Mouse (Mus musculus) frontal cortex, postnatal 14 days (tissue): ENCODE measurements around the gene Fads2.

Experiments used
- DNase-seq, 2 experiments: peaks; one replicate each; pipeline ENCODE4 v3.0.0; 2022; ENCODE audit warnings: low spot score in 2 of 2

Gene Fads2

DNA sequence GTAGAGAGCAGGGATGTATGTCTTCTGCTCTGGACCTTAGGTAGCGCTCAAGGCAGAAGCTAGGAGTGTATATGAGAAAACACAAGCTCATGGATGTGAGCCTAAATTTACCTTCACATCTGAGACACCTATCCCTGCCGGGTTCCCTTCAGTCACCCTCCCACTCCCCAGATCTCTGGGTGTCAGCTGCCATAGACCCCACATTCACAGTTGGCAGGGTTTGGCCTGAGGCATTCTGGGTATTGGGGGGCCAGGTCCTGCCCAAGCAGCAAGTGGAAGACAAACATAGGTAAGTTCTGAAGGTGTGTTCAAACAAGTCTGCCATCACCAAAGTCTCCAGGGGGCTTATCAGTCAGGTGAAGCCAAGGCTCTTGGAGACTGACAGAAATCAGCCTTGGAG is 39.9 kb downstream of the Fads2 start:
- DNase-seq = no peak

GRCm38 (mm10) chr19:10060783-10061590 is 40.6 kb downstream of the Fads2 start:
- no peak for DNase-seq

- DNase-seq = peak in 1 of 2 experiments; percentile 27
These were observed 41.5 kb downstream of the Fads2 start for GRCm38 (mm10) chr19:10059911-10060567.

- no peak for DNase-seq
These were observed 42.6 kb downstream of the Fads2 start for GRCm38 (mm10) chr19:10058876-10059427.

DNA sequence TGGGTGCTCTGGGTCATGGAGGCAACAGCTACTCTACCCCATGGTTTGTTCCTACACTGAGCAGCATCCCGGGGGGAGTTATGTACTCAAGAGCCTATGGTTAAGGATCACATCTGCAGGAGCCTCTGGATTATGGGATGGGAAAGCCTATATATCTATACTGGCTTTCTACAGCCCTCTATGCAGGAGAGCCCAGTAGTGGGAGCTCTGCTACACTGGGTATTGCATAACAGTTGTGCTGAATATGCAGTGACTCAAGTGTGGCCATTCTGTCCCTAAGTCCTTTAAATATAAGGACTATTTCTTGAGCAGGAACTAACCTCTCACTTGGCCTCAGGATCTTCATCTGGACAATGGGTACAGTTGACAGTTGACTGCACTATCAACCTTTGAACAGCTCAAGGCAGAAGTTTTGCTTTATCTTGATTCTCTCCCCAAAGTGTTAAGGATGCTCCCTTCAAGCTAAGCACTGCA is 43.2 kb downstream of the Fads2 start:
- DNase-seq = no peak

DNA sequence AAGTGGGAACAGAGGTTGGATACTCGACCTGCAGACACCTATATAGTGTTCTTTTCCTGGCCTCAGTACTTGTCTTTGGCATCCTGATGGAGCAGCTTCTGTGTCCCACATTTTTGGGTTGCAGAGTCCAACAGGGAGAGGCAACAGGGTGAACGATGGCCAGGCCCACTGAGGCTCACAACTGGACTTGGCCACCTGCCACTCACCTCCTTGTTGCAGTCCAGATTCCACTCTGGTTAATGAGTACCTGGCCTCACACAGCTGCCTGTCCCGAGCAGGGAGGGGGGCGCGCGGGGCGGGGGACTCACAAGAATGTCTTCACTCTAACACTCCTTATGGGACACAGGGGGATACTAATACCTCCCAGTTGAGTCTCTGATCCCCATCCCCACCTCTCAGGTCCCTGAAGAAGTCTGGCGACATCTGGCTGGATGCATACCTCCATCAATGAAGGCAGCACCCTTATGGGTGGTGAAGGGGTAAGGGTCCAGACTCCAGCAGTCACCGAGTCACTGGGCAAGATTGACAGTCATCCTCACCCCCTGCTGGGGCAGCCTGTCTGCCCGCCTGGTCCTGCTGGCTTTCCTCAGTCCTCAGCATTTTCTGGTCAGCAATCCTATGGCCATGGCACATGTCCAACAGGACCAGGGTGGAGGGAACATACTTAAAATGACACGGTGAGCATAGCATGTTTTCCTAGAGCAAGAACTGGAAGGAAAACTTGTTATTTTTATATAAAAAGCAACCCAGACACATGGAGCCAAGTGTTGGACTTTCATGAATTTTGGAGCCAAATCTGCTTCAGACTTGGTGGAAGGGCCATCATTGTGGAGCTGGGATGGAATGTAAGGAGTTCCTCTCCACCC is 43.8 kb downstream of the Fads2 start:
- DNase-seq = no peak

GRCm38 (mm10) chr19:10056686-10057085 is 44.9 kb downstream of the Fads2 start:
- DNase-seq = no peak

DNA sequence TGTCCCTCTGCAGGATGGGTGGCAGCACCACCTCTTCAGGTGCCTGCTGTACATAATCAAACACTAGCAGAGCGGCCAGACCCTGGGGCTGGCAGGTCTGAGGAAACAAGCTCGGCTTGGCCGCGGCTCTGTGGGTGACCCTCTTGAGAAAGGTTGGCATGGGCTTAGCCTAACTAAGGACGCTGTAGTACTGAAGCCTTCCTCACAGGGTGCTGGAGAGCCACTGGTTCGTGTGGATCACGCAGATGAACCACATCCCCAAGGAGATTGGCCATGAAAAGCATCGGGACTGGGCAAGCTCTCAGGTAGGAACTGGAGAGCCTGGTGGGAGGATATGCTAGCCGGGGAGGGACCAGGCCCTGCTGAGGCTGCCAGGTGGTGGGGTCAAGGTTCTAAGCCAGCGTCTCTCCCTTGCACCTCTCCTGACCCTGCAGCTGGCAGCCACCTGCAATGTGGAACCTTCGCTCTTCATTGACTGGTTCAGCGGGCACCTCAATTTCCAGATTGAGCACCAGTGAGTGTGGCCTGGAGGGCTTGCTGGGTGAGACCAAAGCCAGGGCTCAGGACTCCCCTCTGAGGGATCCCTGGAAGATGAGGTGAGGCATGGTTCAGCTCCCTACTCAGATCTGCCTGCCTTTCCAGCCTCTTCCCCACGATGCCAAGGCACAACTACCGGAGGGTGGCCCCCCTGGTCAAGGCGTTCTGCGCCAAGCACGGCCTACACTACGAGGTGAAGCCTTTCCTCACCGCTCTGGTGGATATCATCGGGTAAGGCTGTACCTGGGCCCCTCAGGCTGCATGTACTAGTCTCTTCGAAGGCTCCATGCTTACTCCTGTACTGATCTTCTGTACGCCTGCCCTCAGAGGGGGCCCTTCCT is 45.5 kb downstream of the Fads2 start:
- no peak for DNase-seq

- DNase-seq = no peak
These were observed 46.3 kb downstream of the Fads2 start for GRCm38 (mm10) chr19:10055261-10055660.

- no peak for DNase-seq
These were observed 47.0 kb downstream of the Fads2 start for GRCm38 (mm10) chr19:10054361-10055075.

DNA sequence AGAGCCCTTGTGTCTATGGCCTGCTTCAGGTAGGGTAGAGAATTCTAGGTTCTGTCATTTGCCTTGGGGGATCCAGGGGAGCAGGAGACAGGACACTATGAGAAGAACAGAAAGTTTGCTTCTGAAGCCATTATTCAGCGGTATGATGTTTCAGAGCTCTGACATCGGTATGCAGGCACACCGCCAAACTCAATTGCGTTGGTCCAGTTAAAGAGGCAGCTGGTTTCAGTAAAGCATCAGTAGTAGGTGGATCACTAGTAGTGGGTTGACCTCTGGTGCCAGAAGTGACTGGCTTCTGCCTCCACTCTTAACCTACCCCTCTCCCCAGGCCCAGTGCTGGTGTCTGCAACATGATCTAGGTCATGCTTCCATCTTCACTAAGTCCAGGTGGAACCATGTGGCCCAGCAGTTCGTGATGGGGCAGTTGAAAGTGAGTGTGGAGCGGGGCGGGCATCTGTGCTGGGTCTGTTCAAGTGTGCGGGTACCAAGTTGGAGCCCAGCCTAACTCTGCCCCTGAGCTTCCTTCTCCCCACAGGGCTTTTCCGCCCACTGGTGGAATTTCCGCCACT is 47.8 kb downstream of the Fads2 start:
- no peak for DNase-seq

- no peak for DNase-seq
These were observed 48.8 kb downstream of the Fads2 start for GRCm38 (mm10) chr19:10052698-10053097.

DNA sequence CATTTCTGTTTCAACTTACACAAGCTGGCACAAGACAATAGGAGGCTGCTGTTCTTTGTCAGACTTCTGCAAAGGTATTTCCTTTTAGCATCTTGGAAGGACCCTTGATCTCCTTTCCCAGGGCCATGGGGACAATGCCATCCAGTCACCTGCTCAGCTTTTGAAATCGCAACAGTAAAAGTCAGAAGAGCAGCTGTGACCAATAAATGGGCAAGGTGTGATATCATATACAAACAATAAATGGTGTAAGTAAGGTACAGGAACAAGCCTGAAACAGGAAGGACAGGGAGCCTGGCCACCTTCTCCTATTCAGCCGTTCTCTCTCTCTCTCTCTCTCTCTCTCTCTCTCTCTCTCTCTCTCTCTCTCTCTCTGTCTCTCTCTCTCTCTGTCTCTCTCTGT is 51.1 kb downstream of the Fads2 start:
- DNase-seq = no peak

DNA sequence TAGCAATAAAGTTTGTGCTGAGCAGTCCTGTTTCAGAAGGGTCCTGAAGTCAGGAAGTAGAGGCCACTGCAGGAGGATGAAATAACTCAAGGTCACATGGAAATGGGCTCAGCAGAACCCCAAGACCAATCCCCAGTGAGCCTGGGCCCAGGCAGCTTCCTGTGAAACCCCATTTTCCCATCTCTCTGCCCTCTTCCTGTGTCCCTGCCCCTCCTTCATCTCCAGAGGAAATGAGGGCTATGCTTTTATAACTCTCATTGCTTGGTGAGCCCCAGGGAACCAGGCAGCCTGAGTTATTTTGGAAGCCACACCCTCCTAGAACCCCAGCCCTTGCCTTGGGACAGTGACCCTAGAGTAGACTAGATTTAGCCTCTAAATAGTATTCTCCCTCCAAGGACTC is 52.0 kb downstream of the Fads2 start:
- DNase-seq = no peak

DNA sequence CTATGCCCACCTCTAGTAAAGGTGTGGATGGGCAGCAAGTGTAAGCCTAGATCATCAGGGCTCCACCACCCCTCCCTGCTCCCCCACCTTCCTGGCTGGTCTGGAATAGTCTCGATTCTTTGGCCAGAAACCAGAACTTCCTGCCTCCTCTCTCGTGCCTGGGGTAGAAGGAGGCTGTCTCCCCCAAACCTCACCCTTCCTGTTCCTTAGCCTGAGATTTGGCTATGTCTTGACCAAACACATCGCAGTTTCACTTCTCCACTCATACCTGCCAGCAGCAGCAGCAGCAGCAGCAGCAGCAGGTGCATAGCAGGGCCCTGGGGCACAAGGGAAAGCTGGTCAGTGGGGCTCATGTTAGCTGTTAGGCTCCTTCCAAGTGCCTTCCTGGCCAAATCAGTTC is 54.6 kb downstream of the Fads2 start:
- no peak for DNase-seq

DNA sequence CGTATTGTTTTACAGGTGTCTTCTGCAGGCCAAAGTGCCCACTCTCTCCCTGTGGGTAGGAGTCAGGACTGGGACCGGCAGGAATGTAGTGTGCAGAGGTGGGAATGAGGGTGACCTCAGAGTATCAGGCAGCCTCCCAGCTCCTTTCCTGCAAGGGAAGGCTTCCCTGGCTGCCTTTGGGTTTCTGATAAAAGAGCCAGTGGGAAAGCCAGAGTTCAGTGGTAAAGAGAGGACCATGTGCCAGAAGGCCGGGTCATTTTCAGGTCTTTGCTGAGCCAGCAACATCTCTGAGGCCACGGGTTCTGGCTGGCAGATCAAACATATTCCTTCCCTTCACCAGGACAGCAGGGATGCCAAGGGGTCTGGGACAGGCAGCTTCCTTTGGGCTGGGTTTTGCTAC is 55.2 kb downstream of the Fads2 start:
- no peak for DNase-seq

DNA sequence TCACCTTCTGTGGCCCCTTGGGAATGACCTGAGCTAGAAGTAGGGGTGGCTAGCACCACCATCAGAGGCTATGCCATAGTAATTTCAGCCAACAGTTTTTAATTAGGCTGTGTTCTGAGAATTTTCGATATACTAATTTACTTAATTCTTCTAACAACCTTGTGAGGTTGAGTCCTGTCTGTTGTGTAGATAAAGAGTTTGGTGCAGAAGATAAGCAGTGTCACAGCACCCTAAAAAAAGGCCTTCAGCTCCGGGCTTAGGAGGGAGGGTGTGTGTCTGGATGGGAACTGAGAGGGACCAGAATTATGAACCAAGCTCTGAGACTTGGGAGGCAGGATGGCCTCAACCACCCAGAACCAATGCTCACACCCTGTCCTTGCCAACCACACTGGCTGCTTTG is 55.8 kb downstream of the Fads2 start:
- DNase-seq = no peak

- no peak for DNase-seq
These were observed 57.9 kb downstream of the Fads2 start for GRCm38 (mm10) chr19:10043643-10044042.

DNA sequence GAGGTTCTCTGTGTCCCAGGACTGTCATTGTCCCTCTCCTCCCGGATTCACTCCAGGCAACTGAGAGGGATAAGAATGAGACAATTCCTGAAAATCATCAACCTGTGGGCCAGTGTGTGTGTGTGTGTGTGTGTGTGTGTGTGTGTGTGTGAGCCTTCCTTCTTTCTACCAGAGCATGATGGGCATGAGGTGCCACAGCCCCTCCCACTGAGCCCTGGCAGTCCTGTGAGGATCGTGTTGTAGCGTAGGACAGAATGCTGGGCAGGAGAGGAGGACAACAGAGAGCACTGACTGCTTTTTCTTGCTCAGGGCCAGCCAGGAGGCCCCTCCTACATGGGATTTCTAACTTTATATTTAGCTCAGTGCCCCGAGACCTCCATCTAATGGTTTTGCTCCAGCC is 58.7 kb downstream of the Fads2 start:
- no peak for DNase-seq

- DNase-seq = no peak
These were observed 59.3 kb downstream of the Fads2 start for GRCm38 (mm10) chr19:10042232-10042631.
